In the genomic region with DNA sequence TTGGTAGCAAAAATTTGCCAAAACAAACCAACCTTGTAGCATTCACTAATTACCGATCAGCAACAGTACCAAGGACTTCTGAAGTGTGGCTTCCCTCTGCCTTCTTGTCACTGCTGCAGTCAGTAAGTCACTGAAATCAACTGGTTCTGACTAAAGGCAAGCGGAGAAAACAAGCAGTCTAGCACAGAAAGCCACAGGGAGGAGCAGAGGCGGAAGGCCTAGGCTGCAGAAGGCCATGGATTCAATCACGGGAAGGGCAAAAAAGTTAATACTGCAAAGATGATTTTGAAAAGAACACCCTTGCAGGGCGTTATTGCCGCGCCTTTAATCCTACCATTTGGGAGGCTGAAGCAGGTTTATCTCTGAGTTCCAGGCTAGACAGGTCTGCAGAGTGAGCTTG, we compare ENCODE assay signal across 10 mouse cellular contexts. TPM values are rescaled to one million over a fixed set of nuclear protein-coding genes. Genes with fewer than 3 reads are reported as not detected.
DNase-seq lines count a peak whose midpoint lies in the region; ATAC-seq and TF ChIP-seq lines count a peak whose summit lies in the region.
"Had no signal": no experiment of that assay in that cellular context is flagged by ENCODE, and none has a peak within 500 bp of the region (broad histone marks: within the 10 kb centered on the region; RNA-seq: fewer than 3 reads in every experiment).

No protein-coding gene starts in this region.

- H3K4me1 ChIP-seq in heart, embryonic 13.5 days: peaks cover 42% of the 10 kb centered on the region
- peaks cover 12% of the 10 kb centered on the region for H3K4me1 ChIP-seq in embryonic facial prominence, embryonic 14.5 days (ENCODE audit: control insufficient read depth, insufficient read depth, low read length)
- peaks cover 43% of the 10 kb centered on the region for H3K4me1 ChIP-seq in liver, embryonic 13.5 days (replicated peaks)
- peaks cover 7% of the 10 kb centered on the region; the same call in 1 of the 2 replicates for H3K4me1 ChIP-seq in lung, adult 2 months (ENCODE audit: control insufficient read depth, insufficient read depth, low read length)

- H3K79me3 ChIP-seq in C2C12 (ENCODE audit: low read depth): peaks cover 66% of the 10 kb centered on the region

- no peak for TF ChIP-seq CTCF in C2C12 (IDR thresholded peaks at IDR 0.05; ENCODE audit: control insufficient read depth, insufficient read depth, insufficient read length)
- TF ChIP-seq CTCF in lung, adult 2 months (IDR thresholded peaks at IDR 0.05; ENCODE audit: insufficient read depth, low read length): no peak

- intact Hi-C loops in heart, postnatal 36 days (cut with DNase I): no loop called here

- H3K9me3 ChIP-seq in heart, embryonic 13.5 days: no peaks in the 10 kb centered on the region
- no peaks in the 10 kb centered on the region for H3K9me3 ChIP-seq in embryonic facial prominence, embryonic 14.5 days (ENCODE audit: control insufficient read depth, low read length)
- no peaks in the 10 kb centered on the region for H3K9me3 ChIP-seq in liver, embryonic 13.5 days (replicated peaks)

- no peak for DNase-seq in heart, postnatal 36 days
- no peak for DNase-seq in embryonic facial prominence, embryonic 14.5 days (ENCODE audit: low spot score)
- DNase-seq in liver, embryonic 13.5 days: no peak
- DNase-seq in lung, adult 2 months: no peak
- no peak for DNase-seq in layer of hippocampus, postnatal 25 days (ENCODE audit: extremely low spot score in 1 of 2, low spot score in 1 of 2)
- DNase-seq: cerebellum, adult 8-10 months; kidney, postnatal 10 days had no signal

- H3ac ChIP-seq in C2C12 (ENCODE audit: control insufficient read depth, insufficient read length, low read depth): peak overlapping the region; percentile 5

- peak overlapping the region; percentile 91 for H3K4me3 ChIP-seq in heart, embryonic 13.5 days
- H3K4me3 ChIP-seq in C2C12 (ENCODE audit: insufficient read depth, poor library complexity, severe bottlenecking): peak overlapping the region; percentile 97
- peak overlapping the region; percentile 84; the same call in 1 of the 2 replicates for H3K4me3 ChIP-seq in embryonic facial prominence, embryonic 14.5 days (ENCODE audit: low read depth, low read length)
- H3K4me3 ChIP-seq in liver, embryonic 13.5 days (replicated peaks): peak overlapping the region; percentile 91
- no peak overlapping the region for H3K4me3 ChIP-seq in lung, adult 2 months (replicated peaks; ENCODE audit: extremely low read depth, low read depth, low read length)

- no peak for ATAC-seq in heart, embryonic 13.5 days (ENCODE audit: extremely low read depth, insufficient number of reproducible peaks, low FRiP score, low TSS enrichment)
- no peak for ATAC-seq in embryonic facial prominence, embryonic 14.5 days (ENCODE audit: low read depth)
- ATAC-seq in liver, embryonic 13.5 days (ENCODE audit: low read depth): no peak
- ATAC-seq in inflammation-experienced regulatory T-cells, adult 6 months: no peak

- H3K27me3 ChIP-seq in heart, embryonic 13.5 days (replicated peaks): no peaks in the 10 kb centered on the region
- no peaks in the 10 kb centered on the region for H3K27me3 ChIP-seq in C2C12 (ENCODE audit: control insufficient read depth, insufficient read depth, insufficient read length)
- no peaks in the 10 kb centered on the region for H3K27me3 ChIP-seq in embryonic facial prominence, embryonic 14.5 days (replicated peaks; ENCODE audit: control insufficient read depth, insufficient read depth, low read length)
- no peaks in the 10 kb centered on the region for H3K27me3 ChIP-seq in liver, embryonic 13.5 days

- peak overlapping the region; percentile 85 for H3K4me2 ChIP-seq in heart, embryonic 13.5 days
- peak overlapping the region; percentile 84 for H3K4me2 ChIP-seq in embryonic facial prominence, embryonic 14.5 days (ENCODE audit: low read depth, low read length)
- peak overlapping the region; percentile 90 for H3K4me2 ChIP-seq in liver, embryonic 13.5 days

- no peak for TF ChIP-seq POLR2A in lung, adult 2 months (IDR thresholded peaks at IDR 0.05; ENCODE audit: borderline replicate concordance, extremely low read depth, low read depth, low read length)

- 79% methylated on average over 7 of the region's 7 CpGs for WGBS in heart, embryonic 13.5 days
- 91% methylated on average over 7 of the region's 7 CpGs for WGBS in embryonic facial prominence, embryonic 14.5 days
- WGBS in liver, embryonic 13.5 days (ENCODE audit: insufficient replicate concordance): 42% methylated on average over 7 of the region's 7 CpGs
- WGBS in lung, adult 2 months: 82% methylated on average over 7 of the region's 7 CpGs

- H3K79me2 ChIP-seq in C2C12 (ENCODE audit: control insufficient read depth, insufficient read depth): peaks cover 70% of the 10 kb centered on the region

- H3K36me3 ChIP-seq in heart, embryonic 13.5 days: peaks cover 30% of the 10 kb centered on the region
- H3K36me3 ChIP-seq in C2C12 (ENCODE audit: control insufficient read depth, insufficient read depth): peaks cover 66% of the 10 kb centered on the region
- peaks cover 19% of the 10 kb centered on the region for H3K36me3 ChIP-seq in embryonic facial prominence, embryonic 14.5 days (ENCODE audit: control insufficient read depth, insufficient read depth, low read length)
- H3K36me3 ChIP-seq in liver, embryonic 13.5 days: peaks cover 45% of the 10 kb centered on the region

- no peak overlapping the region for H3K27ac ChIP-seq in heart, embryonic 13.5 days (replicated peaks)
- H3K27ac ChIP-seq in embryonic facial prominence, embryonic 14.5 days (replicated peaks; ENCODE audit: low read depth, low read length): no peak overlapping the region
- H3K27ac ChIP-seq in liver, embryonic 13.5 days: no peak overlapping the region

- 0 out of 2 replicates have a peak overlapping the region, but pooled peaks have one; percentile 2 for H3K9ac ChIP-seq in heart, embryonic 13.5 days
- H3K9ac ChIP-seq in embryonic facial prominence, embryonic 14.5 days (ENCODE audit: low read depth, low read length): no peak overlapping the region
- H3K9ac ChIP-seq in liver, embryonic 13.5 days: peak overlapping the region; percentile 94

TF ChIP-seq in C2C12, 6 proteins besides CTCF, POLR2A, EP300 and RAD21:
- TF ChIP-seq USF1 (IDR thresholded peaks at IDR 0.05; ENCODE audit: low read depth): no peak
- TF ChIP-seq MAX (IDR thresholded peaks at IDR 0.05): no peak
- TF ChIP-seq MYOG (IDR thresholded peaks at IDR 0.05; ENCODE audit: control insufficient read depth, extremely low read depth, insufficient read length): no peak
- TF ChIP-seq MYOD1 (IDR thresholded peaks at IDR 0.05; ENCODE audit: control insufficient read depth, insufficient read length, low read depth): no peak
- TF ChIP-seq FOSL1 (IDR thresholded peaks at IDR 0.05; ENCODE audit: insufficient read depth, low read length, poor library complexity, severe bottlenecking): no peak
- TF ChIP-seq CEBPB (IDR thresholded peaks at IDR 0.05; ENCODE audit: low read depth): no peak

RNA-seq across cellular contexts. Expression of a gene that starts 2.1 kb away (rescaled TPM):
- polyA plus RNA-seq in heart, embryonic 13.5 days (2015; fragmentation: Nextera tagmentation; extraction: Ambion mirVana): 172 and 209 TPM in 2 replicates
- total RNA-seq in heart, postnatal 36 days (2021): 10 to 100 TPM; 81.7 to 91.3 TPM
- 255 TPM for polyA plus RNA-seq in C2C12 (2012; fragmentation: generic; extraction: Trizol)
- polyA plus RNA-seq in embryonic facial prominence, embryonic 14.5 days (2014; fragmentation: Nextera tagmentation; extraction: Ambion mirVana): 200 and 217 TPM in 2 replicates
- polyA plus RNA-seq in liver, embryonic 13.5 days (2015; fragmentation: Nextera tagmentation; extraction: Ambion mirVana): 202 and 204 TPM in 2 replicates
- polyA plus RNA-seq in inflammation-experienced regulatory T-cells, adult 6 months (2017; shearing (Covaris generic)): 10 to 100 TPM; 36.5 to 96.0 (median 72.6) TPM
- polyA plus RNA-seq in lung, adult 2 months (2012; rRNA removed): 184 and 369 TPM in 2 replicates
- 100 to 1,000 TPM; 180 to 206 TPM for total RNA-seq in layer of hippocampus, postnatal 25 days (2021)

RNA-seq across cellular contexts. Expression of a gene that starts 27.3 kb away (rescaled TPM):
- polyA plus RNA-seq in heart, embryonic 13.5 days (2015; fragmentation: Nextera tagmentation; extraction: Ambion mirVana): 10.9 and 12.1 TPM in 2 replicates
- total RNA-seq in heart, postnatal 36 days (2021): 1 to 10 TPM; 3.1 to 3.4 TPM
- polyA plus RNA-seq in C2C12 (2012; fragmentation: generic; extraction: Trizol): 7.4 TPM
- polyA plus RNA-seq in embryonic facial prominence, embryonic 14.5 days (2014; fragmentation: Nextera tagmentation; extraction: Ambion mirVana): 20.3 and 22.7 TPM in 2 replicates
- polyA plus RNA-seq in liver, embryonic 13.5 days (2015; fragmentation: Nextera tagmentation; extraction: Ambion mirVana): 16.5 and 19.2 TPM in 2 replicates
- 10 to 100 TPM; 16.8 to 19.7 (median 17.4) TPM for polyA plus RNA-seq in inflammation-experienced regulatory T-cells, adult 6 months (2017; shearing (Covaris generic))
- 2.1 and 2.4 TPM in 2 replicates for polyA plus RNA-seq in lung, adult 2 months (2012; rRNA removed)
- 10 to 100 TPM; 12.8 to 13.6 TPM for total RNA-seq in layer of hippocampus, postnatal 25 days (2021)
